Mouse (Mus musculus): ENCODE measurements around the gene Clock.

Gene Clock

GRCm38 (mm10) chr5:76283890-76284289, 20.7 kb downstream of the Clock start:
- ATAC-seq (ENCODE audit: low TSS enrichment): no peak

DNA sequence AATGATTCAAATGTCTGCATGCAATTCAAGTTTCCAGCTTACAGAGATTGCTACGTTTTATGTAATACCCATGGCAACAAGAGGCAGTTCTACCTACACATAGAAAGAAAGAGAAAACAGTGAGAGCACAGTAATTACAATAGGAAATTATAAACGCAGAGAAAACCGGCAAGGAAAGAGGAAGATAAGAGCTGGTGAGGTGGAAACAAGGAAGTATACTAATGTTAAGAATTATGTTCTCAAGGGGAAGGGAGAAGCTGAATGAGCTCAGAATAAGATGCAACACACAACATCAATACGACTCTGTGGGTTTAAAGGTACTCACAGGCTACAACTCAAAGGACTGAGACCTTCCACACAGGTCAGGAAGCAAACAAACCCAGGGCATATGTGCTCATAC, 29.6 kb downstream of the Clock start:
- peak; percentile 64; the same call in 1 of the 2 replicates for ATAC-seq (ENCODE audit: low TSS enrichment)

DNA sequence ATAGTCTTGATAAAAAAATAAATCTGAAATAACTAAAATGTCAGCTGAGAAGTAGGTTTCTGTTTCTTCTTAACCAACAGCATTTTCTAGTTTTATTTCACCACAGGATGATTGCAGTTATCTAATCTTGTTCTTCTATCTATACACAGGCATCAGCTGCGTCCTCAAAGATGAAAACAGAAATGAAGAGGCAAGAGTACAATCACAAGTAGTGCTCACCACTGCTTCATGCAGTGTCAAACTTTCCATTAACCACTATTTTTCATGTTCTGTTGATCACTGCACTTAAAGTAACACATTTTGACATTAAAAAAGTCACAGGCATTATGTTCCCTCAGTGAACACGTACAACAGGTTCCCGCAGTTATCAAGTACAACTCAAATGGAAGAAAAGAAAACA, 53.6 kb downstream of the Clock start:
- ATAC-seq (ENCODE audit: low TSS enrichment): no peak

GRCm38 (mm10) chr5:76246539-76246938, 58.1 kb downstream of the Clock start:
- no peak for ATAC-seq (ENCODE audit: low TSS enrichment)

- peak; percentile 81 for ATAC-seq (ENCODE audit: low TSS enrichment)
Observed at GRCm38 (mm10) chr5:76245419-76245818, 59.2 kb downstream of the Clock start.

GRCm38 (mm10) chr5:76244430-76244829, 60.2 kb downstream of the Clock start:
- ATAC-seq (ENCODE audit: low TSS enrichment): no peak

DNA sequence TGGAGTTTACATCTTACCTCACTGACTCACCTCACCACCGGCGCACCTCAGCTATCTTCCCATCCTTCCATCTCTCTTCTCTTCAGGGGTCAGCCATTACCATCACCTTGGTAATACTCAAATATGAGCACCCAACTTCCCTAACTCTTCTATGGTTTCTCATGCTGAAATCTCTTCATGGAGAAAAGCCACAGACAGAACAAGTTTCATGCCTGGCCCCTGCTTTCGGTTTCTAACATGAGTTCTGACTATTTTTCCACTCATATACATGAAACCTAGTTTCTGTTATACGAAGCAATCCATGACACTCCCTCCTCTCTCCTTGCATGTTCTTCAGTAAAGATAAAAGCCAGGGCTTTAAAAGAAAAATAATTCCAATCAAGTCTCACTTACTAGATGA, 60.7 kb downstream of the Clock start:
- no peak for ATAC-seq (ENCODE audit: low TSS enrichment)

DNA sequence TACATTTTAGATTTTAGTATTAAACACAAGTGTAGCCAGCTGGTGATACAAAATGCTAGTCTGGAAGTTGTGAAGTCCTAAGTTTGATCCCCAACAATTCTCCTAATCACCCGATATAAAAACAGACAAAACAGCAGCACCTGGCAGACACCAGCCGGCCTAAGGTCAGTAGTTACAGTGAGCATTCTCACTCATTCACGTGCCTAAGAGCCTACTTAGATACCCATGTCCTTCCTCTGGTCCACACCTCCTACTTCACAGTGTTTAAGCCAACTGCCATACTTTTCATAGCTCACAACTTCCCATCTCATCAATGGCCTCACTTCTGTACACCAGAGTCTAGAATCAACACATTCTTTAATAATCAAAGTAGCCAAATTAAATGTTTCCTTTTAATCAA, 61.3 kb downstream of the Clock start:
- no peak for ATAC-seq (ENCODE audit: low TSS enrichment)

DNA sequence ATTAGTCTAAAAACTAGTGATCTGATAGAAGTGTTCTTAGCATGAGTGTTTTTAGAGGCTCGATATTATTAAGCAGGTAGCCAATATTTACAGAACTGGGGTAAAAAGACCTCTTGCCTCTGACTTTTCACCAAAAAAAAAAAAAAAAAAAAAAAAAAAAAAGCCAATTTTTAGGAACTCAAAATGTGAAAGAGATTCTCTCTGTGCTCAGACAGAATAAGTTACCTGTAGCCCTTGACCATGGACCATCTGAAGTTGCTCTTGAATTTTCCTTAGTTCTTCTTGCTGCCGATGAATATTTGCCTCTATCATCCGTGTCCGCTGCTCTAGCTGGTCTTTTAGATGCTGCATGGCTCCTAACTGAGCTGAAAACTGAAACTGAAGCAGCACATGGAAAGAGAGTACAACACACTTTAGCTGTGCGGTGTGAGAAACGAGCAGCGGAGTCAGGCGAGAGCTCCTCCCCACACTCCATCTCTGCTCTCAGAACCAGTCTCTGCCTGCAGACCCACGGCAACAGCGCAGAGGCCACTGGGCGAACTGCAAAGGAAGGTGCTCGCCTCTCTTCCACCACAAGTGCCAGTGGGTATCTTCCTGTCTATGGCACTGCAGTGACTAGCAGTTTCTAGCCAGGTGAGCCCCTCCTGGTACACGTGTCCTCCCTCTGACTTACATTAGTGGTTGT, 73.3 kb downstream of the Clock start:
- no peak for ATAC-seq (ENCODE audit: low TSS enrichment)

DNA sequence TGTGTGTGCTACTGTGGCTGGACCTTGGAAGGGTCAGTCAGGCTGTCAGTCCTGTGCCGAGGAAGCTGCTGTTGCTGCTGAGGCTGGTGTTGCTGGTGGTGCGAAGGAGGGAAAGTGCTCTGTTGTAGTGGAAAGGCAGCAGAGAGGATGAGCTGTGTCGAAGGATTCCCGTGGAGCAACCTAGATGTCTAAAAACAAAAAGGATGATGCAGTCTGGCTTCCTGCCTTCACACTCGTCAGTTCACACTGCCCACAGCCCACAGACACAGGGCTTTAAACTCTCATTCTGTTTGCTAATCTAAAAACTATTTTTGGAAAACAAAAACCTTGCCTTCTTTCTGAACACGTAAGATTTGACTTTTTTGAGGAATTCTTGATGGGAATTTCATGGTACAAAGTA, 87.9 kb downstream of the Clock start:
- peak; percentile 96 for ATAC-seq (ENCODE audit: low TSS enrichment)

- no peak for ATAC-seq (ENCODE audit: low TSS enrichment)
Observed at GRCm38 (mm10) chr5:76208066-76208465, 96.5 kb downstream of the Clock start.

DNA sequence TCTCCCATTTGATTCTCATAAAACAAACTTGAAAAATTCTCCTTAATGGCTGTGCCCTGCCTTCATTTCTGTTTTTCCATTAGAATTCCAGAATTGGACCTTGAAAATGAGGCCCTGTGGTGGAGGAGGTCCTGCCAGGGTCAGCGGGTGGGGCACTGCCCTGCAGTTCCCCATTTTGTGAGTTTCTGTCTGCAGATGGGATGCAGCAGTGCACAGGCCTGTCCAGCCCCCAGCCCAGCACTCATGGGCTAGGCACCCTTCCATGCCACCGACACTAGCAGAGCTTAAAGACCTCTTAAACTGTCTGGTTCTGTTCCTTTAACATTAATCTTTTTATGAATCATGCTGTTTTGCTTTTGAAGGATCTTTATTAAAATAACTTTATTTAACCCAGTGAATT, 98.7 kb downstream of the Clock start:
- ATAC-seq (ENCODE audit: low TSS enrichment): no peak

GRCm38 (mm10) chr5:76203171-76203570, 101.4 kb downstream of the Clock start:
- no peak for ATAC-seq (ENCODE audit: low TSS enrichment)

DNA sequence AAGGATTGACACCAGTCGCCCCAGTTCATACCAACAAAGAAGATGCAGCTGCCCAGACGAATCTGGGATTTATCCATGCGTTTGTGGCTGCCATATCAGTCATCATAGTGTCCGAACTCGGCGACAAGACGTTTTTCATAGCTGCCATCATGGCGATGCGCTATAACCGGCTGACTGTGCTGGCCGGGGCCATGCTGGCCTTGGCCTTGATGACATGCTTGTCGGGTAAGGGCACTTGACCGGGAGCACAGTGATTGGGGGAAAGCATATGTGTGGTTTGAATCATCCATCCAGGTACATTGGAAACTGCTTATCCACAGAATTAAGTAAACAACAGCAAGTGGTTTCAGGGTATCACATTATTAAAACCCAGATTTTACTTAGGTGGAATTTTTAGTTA, 105.2 kb downstream of the Clock start:
- ATAC-seq (ENCODE audit: low TSS enrichment): no peak

DNA sequence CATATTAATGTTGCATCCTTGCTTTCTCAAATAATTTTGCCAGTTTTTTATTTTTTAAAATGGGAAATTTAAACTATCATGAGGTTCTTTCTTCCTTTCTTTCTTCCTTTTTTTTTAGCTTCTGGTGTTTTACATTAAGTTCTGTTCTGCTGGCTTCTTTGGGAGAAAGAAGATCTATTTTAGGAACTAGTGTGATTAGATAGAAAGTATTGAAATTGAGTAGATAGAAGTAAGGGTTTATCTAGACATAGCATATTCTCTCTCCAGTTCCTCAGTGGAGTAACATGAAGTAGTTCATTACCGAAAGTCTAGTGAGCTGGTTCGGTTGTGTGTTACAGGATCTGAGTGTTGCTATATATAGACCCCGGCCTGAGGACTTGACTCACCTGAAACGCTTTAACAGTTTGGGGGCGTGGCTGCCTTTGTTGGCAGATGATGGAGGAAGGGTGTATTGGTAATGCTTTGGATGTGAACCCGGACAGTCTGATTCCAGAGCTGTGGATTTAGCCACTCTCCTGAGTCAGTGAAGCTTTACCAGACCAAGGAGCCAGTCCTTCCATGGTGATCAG, 110.1 kb downstream of the Clock start:
- ATAC-seq (ENCODE audit: low TSS enrichment): peak; percentile 48

DNA sequence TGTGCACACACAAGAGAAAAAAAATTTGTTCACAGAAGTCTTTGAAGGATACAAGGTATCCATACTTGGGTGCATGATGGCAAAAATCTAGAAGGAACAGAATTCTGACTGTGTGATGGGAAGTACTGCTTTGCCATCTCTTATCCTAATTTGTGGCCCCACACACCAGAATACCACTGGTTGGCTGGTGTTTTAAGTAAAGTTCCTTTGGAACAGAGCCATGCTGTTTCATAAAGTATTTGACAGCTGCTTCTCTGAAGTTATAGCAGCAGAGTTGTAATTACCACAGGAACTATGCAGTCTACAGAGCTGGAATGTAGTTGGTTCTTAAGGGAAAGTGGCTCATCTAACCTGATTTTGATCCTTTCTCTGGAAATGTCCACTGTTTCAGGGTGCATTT, 111.5 kb downstream of the Clock start:
- ATAC-seq (ENCODE audit: low TSS enrichment): no peak

- ATAC-seq (ENCODE audit: low TSS enrichment): no peak
Observed at GRCm38 (mm10) chr5:76190609-76191008, 114.0 kb downstream of the Clock start.

DNA sequence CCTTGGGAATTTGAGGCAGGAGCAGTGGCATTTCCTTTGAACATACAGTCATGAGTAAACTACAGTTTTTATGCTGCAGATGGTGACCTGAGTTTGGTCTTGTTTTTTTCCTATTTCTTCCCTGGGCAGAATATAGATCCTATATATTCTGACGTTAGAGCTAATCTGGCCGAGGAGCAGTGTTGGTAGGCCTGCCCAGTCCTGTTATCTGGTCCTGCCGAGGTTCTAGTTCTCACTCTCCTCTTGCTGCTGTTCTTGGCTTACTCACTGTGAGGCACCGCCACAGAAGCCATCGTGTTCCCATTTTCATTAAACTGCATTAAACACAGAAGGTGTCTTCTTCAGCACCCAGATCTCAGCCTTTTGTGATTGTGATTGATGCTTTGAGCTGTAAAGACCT, 116.7 kb downstream of the Clock start:
- no peak for ATAC-seq (ENCODE audit: low TSS enrichment)

GRCm38 (mm10) chr5:76184286-76185080, 120.1 kb downstream of the Clock start:
- ATAC-seq (ENCODE audit: low TSS enrichment): peak; percentile 68

DNA sequence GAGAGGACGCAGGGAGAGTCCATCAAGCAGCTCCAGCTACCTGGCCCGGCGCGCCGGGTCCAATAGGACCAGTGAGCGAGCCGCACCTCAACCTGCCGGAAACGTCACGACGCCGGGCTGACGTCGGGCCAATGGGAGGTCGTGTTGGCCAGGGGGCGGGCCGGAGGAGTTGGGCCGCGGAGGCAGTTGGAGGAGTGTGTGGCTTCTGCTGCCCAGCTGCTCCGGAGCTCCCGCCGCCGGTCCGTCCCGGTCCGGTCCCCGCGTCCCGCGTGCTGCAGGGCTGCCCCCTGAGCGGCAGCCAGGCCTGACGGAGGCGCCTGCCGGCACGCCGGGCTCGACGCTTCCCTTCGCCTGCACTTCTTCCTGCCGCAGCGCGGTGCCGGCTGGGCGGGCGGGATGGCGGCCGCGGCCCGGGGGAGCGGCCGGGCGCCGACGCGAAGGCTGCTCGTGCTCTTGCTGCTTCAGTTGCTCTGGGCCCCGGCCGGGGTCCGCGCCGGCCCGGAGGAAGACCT, 120.8 kb downstream of the Clock start, which contains the start of gene Tmem165:
Gene Tmem165 (plus strand): TSS at position 131 of the 512 bp plus-strand sequence.
- ATAC-seq (ENCODE audit: low TSS enrichment): peak; percentile 98

DNA sequence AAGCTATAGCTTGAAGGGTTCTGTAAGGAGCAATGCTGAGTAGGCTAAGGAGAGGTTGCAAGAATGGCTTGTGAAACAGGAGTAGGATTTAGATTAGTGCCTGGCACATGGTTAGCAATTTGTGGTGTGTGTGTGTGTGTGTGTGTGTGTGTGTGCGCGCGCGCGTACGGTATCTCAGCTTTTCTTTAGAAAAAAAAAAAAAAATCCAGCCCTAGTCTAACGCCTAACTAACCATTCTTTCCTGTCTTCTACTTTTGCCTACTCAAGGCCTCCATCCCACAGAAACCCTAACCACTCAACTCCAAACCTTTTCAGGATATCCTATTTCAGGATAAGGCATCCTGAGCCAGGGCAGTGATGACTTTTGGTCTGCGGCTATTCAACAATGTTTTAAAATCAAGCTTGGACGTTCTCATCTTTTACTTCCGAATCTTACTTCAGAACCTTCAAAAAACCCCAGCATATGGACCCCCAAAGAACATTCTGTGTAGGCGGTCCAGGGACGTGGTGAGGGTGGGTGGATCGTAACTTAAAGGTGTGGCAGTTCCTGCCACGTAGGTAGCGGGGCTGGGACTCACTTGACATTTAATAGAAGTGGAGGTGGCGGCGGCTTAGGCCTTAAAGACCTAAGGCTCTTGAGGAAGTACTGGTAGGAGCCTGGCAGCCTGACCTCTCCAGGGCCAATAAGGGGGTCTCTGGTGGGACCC, 121.4 kb downstream of the Clock start:
- ATAC-seq (ENCODE audit: low TSS enrichment): no peak; the same call in 1 of the 2 replicates

- ATAC-seq (ENCODE audit: low TSS enrichment): no peak
Observed at GRCm38 (mm10) chr5:76182326-76182725, 122.3 kb downstream of the Clock start.
